Mouse (Mus musculus) hindbrain, embryonic 12.5 days (tissue): ENCODE results near the gene Lsm14b. TPM values are rescaled to one million over a fixed set of nuclear protein-coding genes. Genes with fewer than 3 reads are reported as not detected.

Experiments
- ATAC-seq: fragments of 200-750 bp; cut with Nextera tagmentation; 2 replicates; pipeline ENCODE4 v1.8.0; 2017; ENCODE audit warnings: moderate TSS enrichment; ENCODE audit not compliant: low FRiP score
- H3K27ac ChIP-seq: fragments of 300-500 bp; sonication (generic); 2 replicates; pipeline ENCODE4 v1.5.1; 2016; ENCODE audit warnings: mild to moderate bottlenecking
- H3K27me3 ChIP-seq: fragments of 300-500 bp; sonication (generic); 2 replicates; pipeline ENCODE4 v1.6.1; 2016; ENCODE audit warnings: mild to moderate bottlenecking
- H3K36me3 ChIP-seq: fragments of 300-500 bp; sonication (generic); 2 replicates; pipeline ENCODE4 v1.6.1; 2016; ENCODE audit warnings: mild to moderate bottlenecking
- H3K4me1 ChIP-seq: fragments of 300-500 bp; sonication (generic); 2 replicates; pipeline ENCODE4 v1.6.1; 2016
- H3K4me2 ChIP-seq: fragments of 300-500 bp; sonication (generic); replicated peaks from 2 replicates; pipeline ENCODE4 v1.6.1; 2016; ENCODE audit warnings: mild to moderate bottlenecking
- H3K4me3 ChIP-seq: fragments of 300-500 bp; sonication (generic); 2 replicates; pipeline ENCODE4 v1.5.1; 2016; ENCODE audit warnings: mild to moderate bottlenecking
- H3K9ac ChIP-seq: fragments of 300-500 bp; sonication (generic); 2 replicates; pipeline ENCODE4 v1.6.1; 2016; ENCODE audit warnings: mild to moderate bottlenecking, moderate library complexity
- H3K9me3 ChIP-seq: fragments of 300-500 bp; sonication (generic); replicated peaks from 2 replicates; pipeline ENCODE4 v1.6.1; 2016; ENCODE audit warnings: mild to moderate bottlenecking
- WGBS: fragments of 180-500 bp; shearing (Covaris S2); methylation state at CpG from one replicate; pipeline ENCODE4 v1.1.7; 2016; 5-methylcytosine and 5-hydroxymethylcytosine counted together
- polyA plus RNA-seq: library from polyadenylated mRNA; unstranded; fragments of >200 nt; fragmentation: Nextera tagmentation; extraction: Ambion mirVana; gene quantifications from 2 replicates; pipeline ENCODE4 v1.2.1, GENCODE M21; 2016

Lsm14b gene
- polyA plus RNA-seq, 1 experiment from 2014 or later, result 16.7 TPM

DNA sequence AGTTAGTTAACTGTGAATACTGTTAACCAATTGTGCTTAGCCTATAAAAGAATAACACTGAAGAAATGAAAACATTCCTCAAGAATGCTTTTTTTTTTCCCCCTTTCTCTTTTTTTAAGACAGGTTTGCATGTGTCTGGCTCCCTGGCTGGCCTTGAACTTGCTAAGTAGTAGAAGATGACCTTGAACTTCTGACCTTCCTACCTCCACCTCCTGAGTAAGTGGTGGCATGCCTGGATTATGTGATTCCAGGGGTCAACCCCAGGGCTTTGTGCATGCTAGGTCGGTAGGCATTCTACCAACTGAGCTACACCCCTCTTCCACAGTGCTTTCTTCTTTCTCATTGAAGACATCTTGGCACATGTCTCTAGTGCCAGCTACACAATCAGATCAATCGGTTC, 46.9 kb downstream of the Lsm14b start:
- H3K4me2 ChIP-seq, result no peak overlapping the region
- 89% methylated on average over 2 of the region's 2 CpGs for WGBS
- H3K27me3 ChIP-seq, result no peaks in the 10 kb centered on the region
- no peak overlapping the region for H3K9ac ChIP-seq
- no peak overlapping the region for H3K27ac ChIP-seq
- ATAC-seq, result no peak
- H3K4me3 ChIP-seq, result no peak overlapping the region
- no peaks in the 10 kb centered on the region for H3K9me3 ChIP-seq
- H3K36me3 ChIP-seq, result peaks cover 27% of the 10 kb centered on the region
- H3K4me1 ChIP-seq, result peaks cover 13% of the 10 kb centered on the region

DNA sequence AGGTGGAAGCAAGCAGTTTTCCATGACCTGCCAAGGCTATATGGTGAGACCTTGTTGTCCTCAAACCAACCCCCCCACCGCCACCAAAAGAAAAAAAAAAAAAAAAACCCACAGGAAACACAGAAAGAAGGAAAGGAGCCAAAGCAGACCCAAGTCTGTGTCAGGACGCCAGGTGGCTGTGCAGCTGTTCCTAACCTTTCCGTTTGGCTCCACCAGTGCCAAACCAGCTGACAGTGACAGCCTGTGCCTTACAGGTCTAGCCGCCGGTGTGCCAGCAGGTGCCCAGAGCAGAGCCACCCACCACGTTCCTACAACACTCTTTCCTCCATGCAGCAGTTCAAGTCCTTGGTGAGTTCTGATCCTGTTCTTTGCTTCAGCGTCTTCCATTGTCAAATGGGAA, 48.1 kb downstream of the Lsm14b start:
- no peak overlapping the region for H3K4me3 ChIP-seq
- 90% methylated on average over 7 of the region's 7 CpGs for WGBS
- H3K9ac ChIP-seq, result no peak overlapping the region
- peaks cover 27% of the 10 kb centered on the region for H3K36me3 ChIP-seq
- no peak overlapping the region for H3K4me2 ChIP-seq
- no peaks in the 10 kb centered on the region for H3K27me3 ChIP-seq
- no peaks in the 10 kb centered on the region for H3K9me3 ChIP-seq
- no peak for ATAC-seq
- peaks cover 13% of the 10 kb centered on the region for H3K4me1 ChIP-seq
- no peak overlapping the region for H3K27ac ChIP-seq

DNA sequence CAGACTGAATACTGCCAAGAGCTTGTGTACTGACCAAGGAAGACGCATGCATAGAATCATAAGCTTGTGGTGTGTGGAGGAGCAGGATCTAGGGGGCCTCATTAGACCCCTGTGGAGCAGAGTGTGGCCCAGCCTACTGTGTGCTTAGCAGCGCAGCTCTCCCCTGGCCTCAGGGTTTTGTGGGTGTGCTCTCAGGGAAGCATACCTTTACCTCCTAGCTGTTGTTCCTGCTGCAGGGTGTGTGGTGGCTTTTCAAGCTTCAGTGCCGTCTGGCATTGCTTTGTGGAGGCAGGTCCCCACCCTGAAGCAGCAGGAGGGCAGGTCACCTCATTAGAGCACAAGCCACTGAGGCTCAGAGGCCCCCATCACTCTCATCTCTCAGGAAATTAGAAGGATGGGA, 52.8 kb downstream of the Lsm14b start:
- no peaks in the 10 kb centered on the region for H3K4me1 ChIP-seq
- no peak for ATAC-seq
- H3K9ac ChIP-seq, result no peak overlapping the region
- H3K9me3 ChIP-seq, result no peaks in the 10 kb centered on the region
- H3K36me3 ChIP-seq, result peaks cover 47% of the 10 kb centered on the region
- WGBS, result 69% methylated on average over 3 of the region's 3 CpGs
- H3K27ac ChIP-seq, result 0 out of 2 replicates have a peak overlapping the region, but pooled peaks have one; percentile 4
- no peaks in the 10 kb centered on the region for H3K27me3 ChIP-seq
- no peak overlapping the region for H3K4me2 ChIP-seq
- H3K4me3 ChIP-seq, result no peak overlapping the region

DNA sequence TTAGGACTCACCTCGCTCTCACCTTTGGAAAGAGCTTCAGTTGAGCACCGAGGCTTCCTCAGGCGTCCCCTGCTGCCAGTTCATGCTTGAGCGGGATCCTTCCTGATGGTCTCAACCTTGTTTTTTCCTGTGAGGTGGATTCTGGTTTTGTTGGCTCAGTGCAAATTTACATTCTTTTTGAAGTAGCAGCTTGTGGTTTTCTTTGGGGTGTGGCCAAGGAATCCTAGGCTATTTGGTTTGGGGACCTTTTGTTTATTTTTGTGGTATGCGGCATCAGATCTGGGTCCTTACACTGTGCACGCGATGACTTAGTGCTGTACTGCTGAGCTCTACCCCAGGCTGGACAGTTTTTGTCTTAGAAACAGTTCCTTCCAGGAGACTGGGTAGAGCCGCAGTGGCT, 55.9 kb downstream of the Lsm14b start:
- Histone ChIP-seq H3K27ac (no peak overlapping the region), H3K27me3 (no peaks in the 10 kb centered on the region), H3K4me2 (no peak overlapping the region), H3K36me3 (peaks cover 56% of the 10 kb centered on the region), H3K4me3 (no peak overlapping the region), H3K9me3 (no peaks in the 10 kb centered on the region), H3K4me1 (no peaks in the 10 kb centered on the region), H3K9ac (no peak overlapping the region)
- no peak for ATAC-seq
- WGBS, result 91% methylated on average over 8 of the region's 8 CpGs

DNA sequence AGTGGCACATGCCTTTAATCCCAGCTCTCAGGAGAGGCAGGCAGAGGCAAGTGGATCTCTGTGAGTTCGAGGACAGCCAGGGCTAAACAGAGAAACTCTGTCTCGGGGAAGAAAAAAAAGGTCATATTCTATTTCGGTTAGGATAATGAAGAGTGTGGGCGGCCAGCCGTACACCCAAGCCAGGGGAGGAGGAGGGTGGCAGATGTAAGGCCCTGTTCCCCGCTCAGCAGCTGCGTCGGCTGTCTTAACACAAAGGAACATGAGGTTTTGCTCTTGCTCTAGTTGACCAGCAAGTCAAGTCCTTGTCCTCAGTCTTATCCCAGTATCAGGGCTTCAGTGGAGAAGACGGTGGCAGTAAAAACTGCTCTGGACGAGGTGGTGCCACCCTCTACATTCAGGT, 58.3 kb downstream of the Lsm14b start:
- no peak overlapping the region for H3K9ac ChIP-seq
- no peaks in the 10 kb centered on the region for H3K27me3 ChIP-seq
- H3K4me1 ChIP-seq, result no peaks in the 10 kb centered on the region
- no peak overlapping the region for H3K27ac ChIP-seq
- ATAC-seq, result no peak
- no peaks in the 10 kb centered on the region for H3K9me3 ChIP-seq
- H3K36me3 ChIP-seq, result peaks cover 55% of the 10 kb centered on the region
- H3K4me2 ChIP-seq, result no peak overlapping the region
- no peak overlapping the region for H3K4me3 ChIP-seq
- 88% methylated on average over 10 of the region's 10 CpGs for WGBS

DNA sequence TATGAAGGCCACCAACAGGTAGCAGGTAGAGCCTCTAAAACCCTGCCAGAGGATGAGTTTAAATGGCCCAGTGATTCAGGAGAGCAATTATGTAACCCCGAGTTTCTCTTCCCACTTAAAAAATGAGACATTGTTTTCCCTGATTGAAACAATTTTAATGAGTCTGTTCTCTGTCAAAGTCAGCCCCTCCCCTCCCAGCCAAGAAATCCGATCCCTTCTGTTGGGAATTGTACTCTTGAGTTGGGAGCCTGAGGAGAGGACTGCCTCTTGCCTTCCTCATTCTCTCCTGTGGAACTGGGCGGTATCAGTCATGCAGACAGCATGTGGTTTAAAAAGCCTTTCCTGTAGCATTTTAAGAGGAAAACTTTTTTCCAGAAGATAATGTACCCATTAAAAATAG, 59.8 kb downstream of the Lsm14b start:
- no peak overlapping the region for H3K27ac ChIP-seq
- 47% methylated on average over 3 of the region's 3 CpGs for WGBS
- no peak overlapping the region for H3K4me2 ChIP-seq
- no peak overlapping the region for H3K9ac ChIP-seq
- H3K4me1 ChIP-seq, result no peaks in the 10 kb centered on the region
- H3K9me3 ChIP-seq, result no peaks in the 10 kb centered on the region
- H3K36me3 ChIP-seq, result peaks cover 41% of the 10 kb centered on the region
- no peak overlapping the region for H3K4me3 ChIP-seq
- ATAC-seq, result no peak
- H3K27me3 ChIP-seq, result no peaks in the 10 kb centered on the region

Other genes with a start within 250 kb of the Lsm14b start
- gene Taf4, start 48.3 kb upstream of the Lsm14b start, polyA plus RNA-seq, result 3.5 and 5.2 TPM in 2 replicates
- 630 and 656 TPM in 2 replicates for gene Psma7, start 17.4 kb downstream of the Lsm14b start, polyA plus RNA-seq
- gene Ss18l1, start 17.5 kb downstream of the Lsm14b start, polyA plus RNA-seq, result 32.9 and 37.7 TPM in 2 replicates
- gene Mtg2, start 45.6 kb downstream of the Lsm14b start, polyA plus RNA-seq, result 30.0 and 31.4 TPM in 2 replicates
- 4.1 and 4.2 TPM in 2 replicates for gene Hrh3, start 79.5 kb downstream of the Lsm14b start, polyA plus RNA-seq
- gene Osbpl2, start 94.3 kb downstream of the Lsm14b start, polyA plus RNA-seq, result 52.2 and 53.8 TPM in 2 replicates
- gene Adrm1, start 146.5 kb downstream of the Lsm14b start, polyA plus RNA-seq, result 198 and 200 TPM in 2 replicates
- 5.8 and 8.7 TPM in 2 replicates for gene Lama5, start 200.9 kb downstream of the Lsm14b start, polyA plus RNA-seq
- gene Rps21, start 232.4 kb downstream of the Lsm14b start, polyA plus RNA-seq, result 393 and 423 TPM in 2 replicates
- 29.4 and 29.5 TPM in 2 replicates for gene Cables2, start 248.5 kb downstream of the Lsm14b start, polyA plus RNA-seq